Mouse (Mus musculus): Measurements from ENCODE around the gene Itsn1.
A peak's percentile ranks its signal among the peaks of the same experiment; 100 is the strongest.

The Itsn1 gene

DNA sequence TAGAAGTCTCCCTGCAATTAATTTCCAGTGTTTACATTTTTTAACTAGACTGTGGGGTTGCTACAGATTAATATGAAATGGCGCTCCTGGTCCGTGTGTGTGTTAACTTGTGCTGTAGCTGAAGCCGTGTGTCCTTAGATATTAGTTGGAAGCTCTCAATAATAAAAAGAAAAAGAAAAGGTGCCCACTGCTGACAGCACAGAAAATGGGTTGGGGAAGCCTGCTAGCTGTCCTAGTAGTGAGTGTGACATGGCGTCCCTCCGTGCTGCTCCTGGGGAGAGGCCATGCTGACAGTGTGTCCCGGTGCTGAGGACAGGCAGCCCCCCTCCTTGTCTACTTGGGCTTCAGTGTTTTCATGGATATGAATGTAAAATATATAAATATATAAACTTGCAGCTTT is 142.1 kb downstream of the Itsn1 start:
- DNase-seq (ENCODE audit: low spot score), result no peak

DNA sequence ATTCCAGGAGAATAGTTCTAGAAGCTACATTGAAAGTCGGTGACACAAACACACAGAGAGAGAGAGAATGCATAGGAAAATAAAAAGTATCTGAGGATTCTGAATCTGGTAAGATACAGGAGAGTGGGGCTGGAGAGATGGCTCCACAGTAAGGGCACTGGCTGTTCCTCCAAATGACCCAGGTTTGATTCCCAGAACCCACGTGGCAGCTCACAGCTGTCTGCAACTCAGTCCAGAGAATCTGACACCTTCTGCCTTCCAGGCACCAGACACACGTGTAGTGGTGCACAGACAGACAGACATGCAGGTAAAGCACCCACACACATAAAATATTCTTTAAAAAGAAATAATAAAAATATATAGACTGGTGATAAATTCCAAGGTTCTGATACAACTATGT is 144.6 kb downstream of the Itsn1 start:
- DNase-seq (ENCODE audit: low spot score), result no peak

DNA sequence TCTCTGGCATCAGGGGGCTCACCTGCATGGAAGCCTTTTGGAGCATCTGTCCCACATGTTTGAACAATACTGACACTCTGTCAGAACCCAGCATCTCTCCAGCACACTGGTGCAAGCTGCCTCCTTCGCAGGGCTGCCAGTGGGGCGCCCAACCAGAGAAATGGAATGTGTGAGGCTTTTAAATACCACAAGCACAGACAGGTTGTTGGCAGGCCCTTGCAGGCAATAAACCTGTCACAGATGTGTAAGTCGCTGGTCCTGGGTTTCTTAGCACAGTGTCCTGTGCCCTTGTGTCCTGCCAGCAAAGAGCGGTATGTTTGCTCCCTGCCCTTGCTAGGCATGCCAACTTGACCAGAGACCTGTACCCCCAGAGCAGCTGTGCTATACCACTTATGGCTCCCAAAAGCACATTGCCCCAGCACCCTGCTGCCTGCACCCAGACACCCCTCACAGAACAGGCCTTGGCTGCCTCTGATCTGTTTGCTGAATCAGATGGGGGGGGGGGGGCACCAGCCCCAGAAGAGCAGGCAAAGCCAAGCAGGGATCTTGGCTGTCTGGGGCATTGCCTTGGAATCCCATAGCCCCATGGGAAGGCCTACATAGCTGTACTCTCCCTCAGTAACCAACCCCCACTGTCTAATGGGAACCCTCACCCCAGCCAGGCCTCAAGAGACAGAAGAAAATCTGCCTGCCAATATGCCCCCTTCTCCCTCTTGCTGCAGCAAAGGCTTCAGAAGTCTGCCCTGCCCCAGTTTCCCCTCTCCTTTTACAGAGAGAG is 146.7 kb downstream of the Itsn1 start:
- DNase-seq (ENCODE audit: low spot score), result no peak

DNA sequence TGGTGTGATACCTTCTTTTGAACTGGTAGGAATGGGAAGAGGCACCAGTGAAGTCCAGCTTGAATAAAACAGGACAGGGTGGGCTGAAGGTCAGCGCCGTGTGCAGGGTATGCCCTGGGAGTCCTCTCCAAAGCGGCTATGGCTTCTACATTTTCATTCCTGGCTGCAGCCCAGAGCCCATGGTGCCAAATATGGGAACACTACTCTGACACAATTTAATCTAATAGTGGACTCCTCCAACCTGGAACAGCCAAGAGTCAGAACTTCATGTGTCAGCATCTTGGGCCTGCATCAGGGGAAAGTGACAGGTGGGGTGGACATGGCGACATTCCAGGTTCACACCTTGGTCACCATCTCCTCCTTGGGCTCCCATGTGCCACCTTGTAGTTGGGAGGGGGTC is 147.4 kb downstream of the Itsn1 start:
- no peak for DNase-seq (ENCODE audit: low spot score)

GRCm38 (mm10) chr16:91879101-91879500 is 150.0 kb downstream of the Itsn1 start:
- no peak for DNase-seq (ENCODE audit: low spot score)

DNA sequence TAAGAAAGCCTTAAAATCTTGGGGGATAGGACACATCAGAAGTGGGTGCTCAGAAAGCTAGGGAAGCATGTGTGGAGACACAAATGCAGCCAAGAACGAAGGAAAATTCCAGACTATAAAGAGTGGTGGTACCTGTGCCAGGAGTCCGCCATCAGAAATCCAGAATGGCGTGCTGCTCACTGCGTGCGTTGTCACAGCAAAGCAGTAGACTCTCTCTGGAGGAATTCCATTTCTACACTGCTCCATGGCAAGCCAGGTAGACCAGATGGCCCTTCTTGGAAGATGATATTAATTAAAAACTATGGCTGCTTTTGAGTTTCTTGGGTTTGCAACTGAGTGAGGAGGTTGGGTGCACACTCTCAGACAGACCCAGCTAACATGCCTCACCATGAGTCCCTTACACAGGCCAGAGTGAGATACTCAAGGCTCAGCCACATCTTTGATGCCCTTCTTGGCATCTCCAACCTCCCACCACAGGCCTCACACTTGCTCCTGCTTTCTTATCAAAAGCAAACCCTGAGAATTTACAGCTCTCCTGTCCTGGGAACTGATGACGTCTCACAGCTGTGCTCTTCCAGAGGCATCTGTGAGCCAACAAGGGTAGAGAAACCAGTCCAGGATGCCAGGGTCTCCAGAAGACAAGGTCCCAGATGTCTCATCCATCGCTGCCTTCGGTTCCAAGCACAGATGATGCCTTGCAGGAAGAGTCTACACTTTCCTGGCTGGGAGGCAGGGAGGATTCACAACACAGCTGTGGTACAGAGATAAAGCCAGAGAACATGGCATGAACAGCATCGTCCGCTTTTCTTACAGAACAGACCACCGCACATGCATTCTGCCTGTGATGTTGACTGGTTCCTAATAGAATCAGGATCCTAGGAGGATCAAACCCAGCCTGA is 152.0 kb downstream of the Itsn1 start:
- DNase-seq (ENCODE audit: low spot score), result no peak

- DNase-seq (ENCODE audit: low spot score), result no peak
These were observed 153.2 kb downstream of the Itsn1 start for GRCm38 (mm10) chr16:91882168-91882859.

GRCm38 (mm10) chr16:91883636-91884035 is 154.6 kb downstream of the Itsn1 start:
- no peak for DNase-seq (ENCODE audit: low spot score)

DNA sequence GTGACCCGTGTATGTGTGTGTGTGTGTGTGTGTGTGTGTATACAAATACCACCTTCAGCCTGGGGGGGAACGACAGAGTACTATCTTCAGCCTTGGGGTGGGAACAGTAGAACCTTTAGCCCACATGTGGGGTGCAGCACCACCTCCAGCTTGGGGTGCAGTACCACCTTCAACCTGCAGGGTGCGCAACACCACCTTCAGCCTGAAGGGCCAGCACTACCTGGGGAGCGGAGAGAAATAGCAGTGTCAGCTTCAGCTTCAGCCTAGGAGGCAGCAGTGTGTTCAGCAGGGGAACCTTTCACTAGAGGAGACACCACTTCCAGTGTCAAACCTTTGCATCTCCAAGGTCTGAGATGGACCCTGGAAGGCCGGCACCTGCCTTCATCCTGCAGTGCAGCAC is 155.1 kb downstream of the Itsn1 start:
- peak; percentile 64 for DNase-seq (ENCODE audit: low spot score)

DNA sequence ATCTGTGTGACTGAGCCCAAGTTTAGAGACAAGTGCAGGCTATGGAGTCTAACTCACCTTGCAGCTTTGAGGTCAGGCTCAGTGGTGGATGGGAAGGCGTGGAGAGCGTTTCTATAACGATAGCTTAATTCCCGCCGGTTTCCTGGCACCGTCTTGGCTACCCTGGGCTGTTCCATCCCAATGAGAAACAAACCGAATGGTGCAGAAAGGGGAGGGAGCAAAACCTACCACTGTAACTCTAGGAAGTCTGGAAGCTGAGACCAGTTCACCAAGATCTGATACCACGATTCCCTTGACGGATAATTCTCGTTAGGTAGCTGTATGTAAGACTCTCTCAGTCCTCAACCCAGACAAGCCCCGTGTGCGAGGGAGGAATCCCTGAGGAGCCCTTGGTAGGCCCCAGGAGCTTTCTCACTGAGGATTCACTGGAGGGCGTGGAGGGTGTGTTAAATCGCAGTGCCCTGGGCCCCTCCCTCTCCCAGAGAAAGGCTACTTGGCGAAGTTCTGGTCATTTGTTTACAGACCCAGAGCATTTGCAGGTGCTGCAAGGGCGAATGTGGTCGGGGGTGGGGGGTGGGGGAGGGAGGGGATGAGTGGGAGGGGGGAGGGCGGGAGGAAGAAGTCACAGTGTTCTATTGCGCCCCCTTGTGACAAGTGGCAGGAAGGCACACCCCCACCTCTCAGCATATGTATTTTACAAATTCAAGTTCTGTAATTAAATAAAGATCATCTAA is 156.5 kb downstream of the Itsn1 start:
- DNase-seq (ENCODE audit: low spot score), result no peak

DNA sequence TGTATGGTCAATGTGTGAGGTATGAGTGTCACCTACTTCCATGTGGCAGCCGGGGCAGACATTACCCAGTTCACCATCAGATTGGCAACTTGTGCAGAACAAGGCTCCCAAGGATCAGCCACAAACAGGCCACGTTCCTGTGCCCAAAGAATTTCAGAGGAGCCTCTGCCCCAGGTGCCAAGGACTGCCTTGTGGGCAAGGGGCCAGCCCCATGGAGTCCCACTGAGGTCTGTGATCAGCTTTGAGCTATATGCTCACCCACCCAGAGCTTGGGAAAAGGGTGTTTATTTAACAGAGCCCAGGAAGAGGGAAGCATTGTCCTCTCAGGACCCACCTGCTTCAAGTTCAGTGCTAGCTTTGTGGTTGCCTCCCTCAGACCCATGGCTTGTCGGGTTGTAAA is 159.3 kb downstream of the Itsn1 start:
- no peak for DNase-seq (ENCODE audit: low spot score)

DNA sequence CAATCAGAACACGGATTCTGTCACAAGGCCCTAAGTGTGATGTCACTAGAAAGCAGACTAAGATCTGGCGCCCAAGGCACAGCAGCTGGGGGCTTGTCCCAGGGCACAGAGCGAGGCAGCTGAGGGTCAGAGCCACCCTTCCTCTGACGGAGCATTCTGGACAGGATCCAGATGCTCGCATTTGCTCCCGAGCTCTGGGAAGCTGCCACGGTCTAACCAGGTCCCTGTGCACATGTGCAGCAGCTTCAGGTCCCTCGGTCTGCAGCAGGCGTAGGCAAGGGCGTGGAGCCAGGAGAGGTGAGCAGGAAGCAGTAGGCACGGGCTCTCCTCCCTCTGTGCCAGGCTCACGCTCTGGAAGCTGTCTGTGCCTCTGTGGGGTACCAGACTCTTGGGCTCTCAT is 160.8 kb downstream of the Itsn1 start:
- DNase-seq (ENCODE audit: low spot score), result no peak

- no peak for DNase-seq (ENCODE audit: low spot score)
These were observed 162.1 kb downstream of the Itsn1 start for GRCm38 (mm10) chr16:91891218-91891617.

GRCm38 (mm10) chr16:91896426-91896830 is 167.3 kb downstream of the Itsn1 start:
- no peak for DNase-seq (ENCODE audit: low spot score)

GRCm38 (mm10) chr16:91898850-91899848 is 170.1 kb downstream of the Itsn1 start:
- no peak for DNase-seq (ENCODE audit: low spot score)

- DNase-seq (ENCODE audit: low spot score), result no peak
These were observed 171.2 kb downstream of the Itsn1 start for GRCm38 (mm10) chr16:91900274-91900673.

- no peak for DNase-seq (ENCODE audit: low spot score)
These were observed 174.9 kb downstream of the Itsn1 start for GRCm38 (mm10) chr16:91903801-91904506.

GRCm38 (mm10) chr16:91905127-91905860 is 176.2 kb downstream of the Itsn1 start:
- no peak for DNase-seq (ENCODE audit: low spot score)

DNA sequence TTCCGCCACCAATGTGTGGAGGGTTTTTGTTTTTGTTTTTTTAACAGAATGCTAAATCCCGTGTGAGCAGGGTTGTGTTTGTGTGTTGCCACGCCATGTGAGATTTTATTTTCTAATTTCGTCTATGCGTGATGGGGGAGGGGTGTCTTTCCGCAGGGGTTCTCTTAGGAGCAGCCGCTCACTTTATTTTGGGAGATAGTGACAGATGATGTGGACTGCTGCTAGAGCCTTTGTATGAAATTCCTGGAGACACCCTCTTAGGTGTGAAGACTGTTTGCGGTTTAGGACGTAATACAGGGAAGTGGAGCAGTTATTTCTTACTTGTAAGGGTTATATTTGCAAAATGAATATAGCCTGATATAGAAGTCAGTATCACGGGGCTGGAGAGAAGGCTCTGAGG is 176.9 kb downstream of the Itsn1 start:
- no peak for DNase-seq (ENCODE audit: low spot score)

Data from c-Kit-positive CD71-positive TER-119-positive erythroid progenitor cells, embryonic 14.5 days (primary cell).